8 mouse cellular contexts compared by ENCODE assay signal in the genomic region with DNA sequence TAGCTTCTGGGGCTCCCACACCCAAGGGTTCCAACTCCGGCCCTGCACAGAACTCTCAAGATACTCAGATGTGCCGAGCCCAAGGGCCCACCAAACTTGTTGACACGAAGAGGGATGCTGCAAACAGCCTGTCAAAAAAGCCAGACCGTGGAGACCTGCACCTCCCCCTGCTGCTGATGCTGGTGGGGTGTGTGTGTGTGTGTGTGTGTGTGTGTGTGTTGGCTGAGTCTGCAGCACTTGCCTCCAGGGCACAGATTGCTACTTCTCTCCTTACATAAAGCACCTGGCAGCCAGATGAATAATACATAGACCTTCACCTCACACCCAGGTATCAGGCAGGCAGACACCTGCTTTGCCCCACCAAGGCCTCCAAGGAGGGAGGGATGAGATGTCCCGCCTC. TPM values are rescaled to one million over a fixed set of nuclear protein-coding genes. Genes with fewer than 3 reads are reported as not detected.
A peak's percentile ranks its signal among the peaks of the same experiment; 100 is the strongest.
DNase-seq lines count a peak whose midpoint lies in the region; ATAC-seq and TF ChIP-seq lines count a peak whose summit lies in the region.

No protein-coding gene starts in this region.

- no peaks in the 10 kb centered on the region for H3K27me3 ChIP-seq in heart, adult 2 months (ENCODE audit: control insufficient read depth, insufficient read depth, low read length)
- H3K27me3 ChIP-seq in C2C12 (ENCODE audit: control insufficient read depth, insufficient read depth, insufficient read length) = no peaks in the 10 kb centered on the region
- no peaks in the 10 kb centered on the region for H3K27me3 ChIP-seq in limb, embryonic 15.5 days

- no peak for TF ChIP-seq CTCF in heart, adult 2 months (IDR thresholded peaks at IDR 0.05)
- TF ChIP-seq CTCF in C2C12 (IDR thresholded peaks at IDR 0.05; ENCODE audit: control insufficient read depth, insufficient read depth, insufficient read length) = no peak
- no peak for TF ChIP-seq CTCF in embryonic fibroblast, embryonic 13.5 days (IDR thresholded peaks at IDR 0.05; ENCODE audit: borderline replicate concordance, insufficient read depth, low read length)

- ATAC-seq in limb, embryonic 15.5 days (ENCODE audit: insufficient number of reproducible peaks, low FRiP score, low TSS enrichment, low read depth) = no peak

- H3K9ac ChIP-seq in heart, adult 2 months (ENCODE audit: low read depth, low read length) = peak overlapping the region; percentile 96
- H3K9ac ChIP-seq in limb, embryonic 15.5 days = peak overlapping the region; percentile 79

- peak overlapping the region; percentile 81 for H3ac ChIP-seq in C2C12 (ENCODE audit: control insufficient read depth, insufficient read length, low read depth)

- H3K36me3 ChIP-seq in heart, adult 2 months (ENCODE audit: control insufficient read depth, insufficient read depth, low read length) = no peaks in the 10 kb centered on the region; the same call in 1 of the 2 replicates
- peaks cover 8% of the 10 kb centered on the region for H3K36me3 ChIP-seq in C2C12 (ENCODE audit: control insufficient read depth, insufficient read depth)
- 0 out of 2 replicates have a peak, but pooled peaks cover 8% of the 10 kb centered on the region for H3K36me3 ChIP-seq in limb, embryonic 15.5 days

- peaks cover 43% of the 10 kb centered on the region for H3K79me3 ChIP-seq in C2C12 (ENCODE audit: low read depth)

- H3K4me1 ChIP-seq in heart, adult 2 months (ENCODE audit: control insufficient read depth, insufficient read depth, low read length) = peaks cover 29% of the 10 kb centered on the region
- H3K4me1 ChIP-seq in embryonic fibroblast, embryonic 13.5 days (ENCODE audit: control insufficient read depth, insufficient read depth, low read length) = peaks cover 22% of the 10 kb centered on the region
- H3K4me1 ChIP-seq in limb, embryonic 15.5 days = peaks cover 47% of the 10 kb centered on the region

- TF ChIP-seq EP300 in heart, adult 2 months (IDR thresholded peaks at IDR 0.05; ENCODE audit: insufficient read depth, low read depth, low read length) = no peak

- H3K4me2 ChIP-seq in limb, embryonic 15.5 days = peak overlapping the region; percentile 79

- DNase-seq in heart, adult 2 months = no peak
- no peak for DNase-seq in heart, postnatal 36 days
- no peak for DNase-seq in testis, postnatal 10 days (ENCODE audit: low spot score)
- no peak for DNase-seq in layer of hippocampus, postnatal 14 days (ENCODE audit: low spot score in 2 of 2)
- DNase-seq in adrenal gland, adult 18-20 months (ENCODE audit: low spot score in 2 of 2) = no peak

- peaks cover 9% of the 10 kb centered on the region for H3K79me2 ChIP-seq in heart, adult 2 months (replicated peaks; ENCODE audit: control insufficient read depth, insufficient read depth, low read length)
- peaks cover 60% of the 10 kb centered on the region for H3K79me2 ChIP-seq in C2C12 (ENCODE audit: control insufficient read depth, insufficient read depth)

- no peak for TF ChIP-seq POLR2A in heart, adult 2 months (IDR thresholded peaks at IDR 0.05; ENCODE audit: insufficient read depth, low read depth, low read length)
- no peak for TF ChIP-seq POLR2A in embryonic fibroblast, embryonic 13.5 days (IDR thresholded peaks at IDR 0.05; ENCODE audit: low read depth, low read length)

- 20% methylated on average over 5 of the region's 5 CpGs for WGBS in heart, adult 2 months
- 11% methylated on average over 5 of the region's 5 CpGs for WGBS in limb, embryonic 15.5 days

- intact Hi-C loops in heart, adult 2 months (cut with DNase I) = no loop called here
- intact Hi-C loops in heart, postnatal 36 days (cut with DNase I) = loop anchor here (2.0 kb wide), 2 partner anchors 21 to 159 kb away; no protein-coding TSS in a partner anchor

- H3K9me3 ChIP-seq in limb, embryonic 15.5 days = no peaks in the 10 kb centered on the region

- peak overlapping the region; percentile 97 for H3K27ac ChIP-seq in heart, adult 2 months
- 0 out of 2 replicates have a peak overlapping the region, but pooled peaks have one; percentile 16 for H3K27ac ChIP-seq in embryonic fibroblast, embryonic 13.5 days (ENCODE audit: insufficient read depth, low read length)
- H3K27ac ChIP-seq in limb, embryonic 15.5 days = peak overlapping the region; percentile 88

- peak overlapping the region; percentile 97 for H3K4me3 ChIP-seq in heart, adult 2 months
- H3K4me3 ChIP-seq in C2C12 (ENCODE audit: insufficient read depth, poor library complexity, severe bottlenecking) = peak overlapping the region; percentile 94
- H3K4me3 ChIP-seq in embryonic fibroblast, embryonic 13.5 days (ENCODE audit: insufficient read depth, low read length) = peak overlapping the region; percentile 95
- peak overlapping the region; percentile 92 for H3K4me3 ChIP-seq in limb, embryonic 15.5 days

TF ChIP-seq in C2C12, 6 proteins besides CTCF, POLR2A, EP300 and RAD21:
- TF ChIP-seq USF1 (IDR thresholded peaks at IDR 0.05; ENCODE audit: low read depth) (no peak), MYOG (IDR thresholded peaks at IDR 0.05; ENCODE audit: control insufficient read depth, extremely low read depth, insufficient read length) (no peak), FOSL1 (IDR thresholded peaks at IDR 0.05; ENCODE audit: insufficient read depth, low read length, poor library complexity, severe bottlenecking) (no peak), MAX (IDR thresholded peaks at IDR 0.05) (no peak), CEBPB (IDR thresholded peaks at IDR 0.05; ENCODE audit: low read depth) (no peak), MYOD1 (IDR thresholded peaks at IDR 0.05; ENCODE audit: control insufficient read depth, insufficient read length, low read depth) (no peak)

RNA-seq across cellular contexts. Expression of a gene that starts 1.2 kb away (rescaled TPM):
- 10 to 100 TPM; 38.7 to 42.9 TPM for total RNA-seq in heart, adult 2 months (2021)
- 83.1 and 84.2 TPM in 2 replicates for polyA plus RNA-seq in heart, adult 2 months (2012; rRNA removed)
- total RNA-seq in heart, postnatal 36 days (2021) = 10 to 100 TPM; 37.0 to 43.0 TPM
- 74.2 TPM for polyA plus RNA-seq in C2C12 (2012; fragmentation: generic; extraction: Trizol)
- polyA plus RNA-seq in embryonic fibroblast, embryonic 13.5 days (2011; ENCODE audit: insufficient read length, low read depth, missing spikeins) = 82.2 and 98.9 TPM in 2 replicates
- 87.5 and 99.8 TPM in 2 replicates for polyA plus RNA-seq in limb, embryonic 15.5 days (2015; fragmentation: Nextera tagmentation; extraction: Ambion mirVana)
- total RNA-seq in layer of hippocampus, postnatal 14 days (2021) = 10 to 100 TPM; 47.4 to 49.2 TPM
- 10 to 100 TPM; 48.2 to 83.4 TPM for total RNA-seq in adrenal gland, adult 18-20 months (2021)

RNA-seq across cellular contexts. Expression of a gene that starts 53.2 kb away (rescaled TPM):
- 10 to 100 TPM; 46.5 to 48.3 TPM for total RNA-seq in heart, adult 2 months (2021)
- polyA plus RNA-seq in heart, adult 2 months (2012; rRNA removed) = 62.6 and 63.6 TPM in 2 replicates
- total RNA-seq in heart, postnatal 36 days (2021) = 10 to 100 TPM; 55.8 to 60.5 TPM
- polyA plus RNA-seq in C2C12 (2012; fragmentation: generic; extraction: Trizol) = 98.6 TPM
- 62.7 and 78.9 TPM in 2 replicates for polyA plus RNA-seq in embryonic fibroblast, embryonic 13.5 days (2011; ENCODE audit: insufficient read length, low read depth, missing spikeins)
- polyA plus RNA-seq in limb, embryonic 15.5 days (2015; fragmentation: Nextera tagmentation; extraction: Ambion mirVana) = 81.0 and 82.7 TPM in 2 replicates
- total RNA-seq in layer of hippocampus, postnatal 14 days (2021) = 100 to 1,000 TPM; 139 to 147 TPM
- total RNA-seq in adrenal gland, adult 18-20 months (2021) = 10 to 100 TPM; 69.2 to 80.6 TPM

RNA-seq across cellular contexts. Expression of a gene that starts 55.8 kb away (rescaled TPM):
- total RNA-seq in heart, adult 2 months (2021) = 10 to 100 TPM in 1 of 2 experiments, 1 to 10 TPM in 1; 9.3 to 13.7 TPM
- 3.4 and 4.3 TPM in 2 replicates for polyA plus RNA-seq in heart, adult 2 months (2012; rRNA removed)
- 10 to 100 TPM in 1 of 2 experiments, 1 to 10 TPM in 1; 9.0 to 10.5 TPM for total RNA-seq in heart, postnatal 36 days (2021)
- polyA plus RNA-seq in C2C12 (2012; fragmentation: generic; extraction: Trizol) = 24.8 TPM
- polyA plus RNA-seq in embryonic fibroblast, embryonic 13.5 days (2011; ENCODE audit: insufficient read length, low read depth, missing spikeins) = 11.7 and 13.8 TPM in 2 replicates
- polyA plus RNA-seq in limb, embryonic 15.5 days (2015; fragmentation: Nextera tagmentation; extraction: Ambion mirVana) = 4.2 and 4.7 TPM in 2 replicates
- total RNA-seq in layer of hippocampus, postnatal 14 days (2021) = 1 to 10 TPM; 1.7 to 2.0 TPM
- total RNA-seq in adrenal gland, adult 18-20 months (2021) = 10 to 100 TPM; 14.1 to 44.6 TPM

Comparison
In these comparisons a context has a peak if more than half of its experiments do, and no peak if none do; other contexts are left out.
1. H3K27ac ChIP-seq: peak in every context shown above with its lines; median percentile 97 in heart, adult 2 months; 88 in limb, embryonic 15.5 days; 16 in embryonic fibroblast, embryonic 13.5 days.